In genomic region chr16:77239176-77239790, GRCm38 (mm10) we compare ENCODE assay signal across 9 mouse cellular contexts.
A peak's percentile ranks its signal among the peaks of the same experiment; 100 is the strongest.
DNase-seq lines count a peak whose midpoint lies in the region; ATAC-seq and TF ChIP-seq lines count a peak whose summit lies in the region.
"Had no signal": no experiment of that assay in that cellular context is flagged by ENCODE, and none has a peak within 500 bp of the region (broad histone marks: within the 10 kb centered on the region; RNA-seq: fewer than 3 reads in every experiment).

No protein-coding gene starts in this region.

- H3K27me3 ChIP-seq in forebrain, postnatal 0 days (ENCODE audit: insufficient read depth, low read length) = no peaks in the 10 kb centered on the region
- H3K27me3 ChIP-seq in midbrain, postnatal 0 days (ENCODE audit: insufficient read depth, low read length) = no peaks in the 10 kb centered on the region
- no peaks in the 10 kb centered on the region for H3K27me3 ChIP-seq in intestine, embryonic 15.5 days (replicated peaks)
- H3K27me3 ChIP-seq: liver, embryonic 13.5 days had no signal

- H3K4me1 ChIP-seq in cortical plate, adult 2 months (ENCODE audit: control insufficient read depth, insufficient read depth, low read length) = no peaks in the 10 kb centered on the region; the same call in 1 of the 2 replicates
- peaks cover 15% of the 10 kb centered on the region for H3K4me1 ChIP-seq in forebrain, postnatal 0 days (ENCODE audit: insufficient read depth)
- H3K4me1 ChIP-seq in midbrain, postnatal 0 days (ENCODE audit: insufficient read depth, low read length) = no peaks in the 10 kb centered on the region
- 0 out of 2 replicates have a peak, but pooled peaks cover 3% of the 10 kb centered on the region for H3K4me1 ChIP-seq in intestine, embryonic 15.5 days (replicated peaks)
- H3K4me1 ChIP-seq: liver, embryonic 13.5 days had no signal

- no peaks in the 10 kb centered on the region for H3K9me3 ChIP-seq in forebrain, postnatal 0 days (ENCODE audit: low read length)
- no peaks in the 10 kb centered on the region for H3K9me3 ChIP-seq in midbrain, postnatal 0 days (ENCODE audit: low read length)
- no peaks in the 10 kb centered on the region for H3K9me3 ChIP-seq in intestine, embryonic 15.5 days
- H3K9me3 ChIP-seq: liver, embryonic 13.5 days had no signal

- no peak for TF ChIP-seq POLR2A in cortical plate, adult 2 months (IDR thresholded peaks at IDR 0.05; ENCODE audit: extremely low read depth, insufficient read depth, low read length)

- peak overlapping the region; percentile 75 for H3K27ac ChIP-seq in cortical plate, adult 2 months (ENCODE audit: insufficient read depth, low read length)
- H3K27ac ChIP-seq in forebrain, postnatal 0 days (ENCODE audit: low read depth, low read length) = peak overlapping the region; percentile 95
- H3K27ac ChIP-seq in midbrain, postnatal 0 days (ENCODE audit: low read depth, low read length) = peak overlapping the region; percentile 94
- H3K27ac ChIP-seq in intestine, embryonic 15.5 days = no peak overlapping the region
- H3K27ac ChIP-seq: liver, embryonic 13.5 days had no signal

- peak; percentile 37 to 43 for DNase-seq in layer of hippocampus, postnatal 14 days (ENCODE audit: low spot score in 2 of 2)
- no peak for DNase-seq in layer of hippocampus, adult 9-11 months
- peak; percentile 82 for DNase-seq in forebrain, postnatal 0 days
- no peak for DNase-seq in midbrain, postnatal 0 days (ENCODE audit: low spot score)
- DNase-seq in ovary, postnatal 10 days (ENCODE audit: low spot score) = no peak
- no peak for DNase-seq in gastrocnemius, postnatal 10 days
- DNase-seq: liver, embryonic 13.5 days had no signal

- ATAC-seq in forebrain, postnatal 0 days = no peak
- no peak for ATAC-seq in midbrain, postnatal 0 days (ENCODE audit: low FRiP score)
- ATAC-seq in intestine, embryonic 15.5 days = no peak

- no peak for TF ChIP-seq CTCF in cortical plate, adult 2 months (IDR thresholded peaks at IDR 0.05; ENCODE audit: extremely low read depth, insufficient read depth, low read length)
- TF ChIP-seq CTCF in forebrain, postnatal 0 days (IDR thresholded peaks at IDR 0.05; ENCODE audit: low read depth) = no peak
- no peak for TF ChIP-seq CTCF in midbrain, postnatal 0 days (IDR thresholded peaks at IDR 0.05)

- 14% methylated on average over 9 of the region's 9 CpGs for WGBS in forebrain, postnatal 0 days
- WGBS in midbrain, postnatal 0 days = 16% methylated on average over 9 of the region's 9 CpGs
- WGBS in intestine, embryonic 15.5 days = 62% methylated on average over 9 of the region's 9 CpGs

- peak overlapping the region; percentile 64 for H3K9ac ChIP-seq in forebrain, postnatal 0 days
- peak overlapping the region; percentile 74 for H3K9ac ChIP-seq in midbrain, postnatal 0 days (replicated peaks; ENCODE audit: low read length, poor library complexity, severe bottlenecking)
- H3K9ac ChIP-seq in intestine, embryonic 15.5 days = no peak overlapping the region
- H3K9ac ChIP-seq: liver, embryonic 13.5 days had no signal

- no peaks in the 10 kb centered on the region for H3K36me3 ChIP-seq in forebrain, postnatal 0 days (ENCODE audit: insufficient read depth)
- no peaks in the 10 kb centered on the region for H3K36me3 ChIP-seq in midbrain, postnatal 0 days (ENCODE audit: insufficient read depth, low read length)
- no peaks in the 10 kb centered on the region for H3K36me3 ChIP-seq in intestine, embryonic 15.5 days
- H3K36me3 ChIP-seq: liver, embryonic 13.5 days had no signal

- peak overlapping the region; percentile 19 for H3K4me3 ChIP-seq in cortical plate, adult 2 months (ENCODE audit: insufficient read depth, low read length)
- H3K4me3 ChIP-seq in forebrain, postnatal 0 days (ENCODE audit: low read depth, low read length) = peak overlapping the region; percentile 31
- H3K4me3 ChIP-seq in midbrain, postnatal 0 days (ENCODE audit: low read depth, low read length) = peak overlapping the region; percentile 36
- H3K4me3 ChIP-seq in intestine, embryonic 15.5 days (replicated peaks) = no peak overlapping the region
- H3K4me3 ChIP-seq: liver, embryonic 13.5 days had no signal

- H3K4me2 ChIP-seq in forebrain, postnatal 0 days (ENCODE audit: low read depth) = peak overlapping the region; percentile 49
- peak overlapping the region; percentile 64 for H3K4me2 ChIP-seq in midbrain, postnatal 0 days (ENCODE audit: low read depth, low read length, poor library complexity, severe bottlenecking)
- no peak overlapping the region for H3K4me2 ChIP-seq in intestine, embryonic 15.5 days (replicated peaks)
- H3K4me2 ChIP-seq: liver, embryonic 13.5 days had no signal

Comparison
In these comparisons a context has a peak if more than half of its experiments do, and no peak if none do; other contexts are left out.
1. DNase-seq: peak in layer of hippocampus, postnatal 14 days (2 of 2) and forebrain, postnatal 0 days (single experiment); none in layer of hippocampus, adult 9-11 months (single experiment), midbrain, postnatal 0 days (single experiment), ovary, postnatal 10 days (single experiment) and gastrocnemius, postnatal 10 days (single experiment).